Mouse (Mus musculus) spleen, adult 2 months (tissue): ENCODE results near the gene Atp5s. TPM values are rescaled to one million over a fixed set of nuclear protein-coding genes. Genes with fewer than 3 reads are reported as not detected.

Experiments used
- DNase-seq, 2 experiments: peaks; one replicate each; pipeline versions ENCODE4 v3.0.0 to v3.0.0-alpha.2; 2012 to 2021; ENCODE audit warnings: low spot score in 2 of 2, low read depth in 1 of 2
- H3K27ac ChIP-seq: fragments of 200-500 bp; 2 replicates; pipeline ENCODE4 v1.5.1; 2012; ENCODE audit warnings: low read length, inconsistent platforms; ENCODE audit not compliant: insufficient read depth
- H3K27me3 ChIP-seq: fragments of 200-500 bp; 2 replicates; pipeline ENCODE4 v1.6.1; 2012; ENCODE audit warnings: mild to moderate bottlenecking, moderate library complexity, low read length, inconsistent platforms; ENCODE audit not compliant: control insufficient read depth, insufficient read depth
- H3K36me3 ChIP-seq: fragments of 200-500 bp; 2 replicates; pipeline ENCODE4 v1.6.1; 2012; ENCODE audit warnings: mild to moderate bottlenecking, low read length, inconsistent platforms; ENCODE audit not compliant: control insufficient read depth, insufficient read depth
- H3K4me1 ChIP-seq: fragments of 200-500 bp; 2 replicates; pipeline ENCODE4 v1.6.1; 2011; ENCODE audit warnings: inconsistent platforms; ENCODE audit not compliant: control insufficient read depth, insufficient read depth, insufficient read length
- H3K4me3 ChIP-seq: fragments of 200-500 bp; 2 replicates; pipeline ENCODE4 v1.5.1; 2011; ENCODE audit warnings: mild to moderate bottlenecking, inconsistent platforms; ENCODE audit not compliant: insufficient read depth, insufficient read length; ENCODE audit errors: extremely low read depth
- CTCF ChIP-seq: fragments of 200-500 bp; IDR thresholded peaks from 2 replicates; pipeline ENCODE4 v1.5.1; 2011; ENCODE audit warnings: mild to moderate bottlenecking, inconsistent platforms; ENCODE audit not compliant: insufficient read depth, insufficient read length, insufficient replicate concordance; ENCODE audit errors: extremely low read depth
- POLR2A ChIP-seq: fragments of 200-500 bp; IDR thresholded peaks from 2 replicates; pipeline ENCODE4 v1.6.1; 2011; ENCODE audit warnings: low read depth, low read length, inconsistent platforms
- WGBS: fragments of 180-500 bp; shearing (Covaris S2); methylation state at CpG from one replicate; pipeline ENCODE4 v1.1.7; 2018; 5-methylcytosine and 5-hydroxymethylcytosine counted together
- polyA plus RNA-seq: library from polyadenylated mRNA; depleted of rRNA; stranded (reverse); fragments of >200 nt; gene quantifications from 2 replicates; pipeline ENCODE4 v1.2.3, GENCODE M21; 2012; rRNA removed

Atp5s gene
- polyA plus RNA-seq = 7.9 and 10.5 TPM in 2 replicates

DNA sequence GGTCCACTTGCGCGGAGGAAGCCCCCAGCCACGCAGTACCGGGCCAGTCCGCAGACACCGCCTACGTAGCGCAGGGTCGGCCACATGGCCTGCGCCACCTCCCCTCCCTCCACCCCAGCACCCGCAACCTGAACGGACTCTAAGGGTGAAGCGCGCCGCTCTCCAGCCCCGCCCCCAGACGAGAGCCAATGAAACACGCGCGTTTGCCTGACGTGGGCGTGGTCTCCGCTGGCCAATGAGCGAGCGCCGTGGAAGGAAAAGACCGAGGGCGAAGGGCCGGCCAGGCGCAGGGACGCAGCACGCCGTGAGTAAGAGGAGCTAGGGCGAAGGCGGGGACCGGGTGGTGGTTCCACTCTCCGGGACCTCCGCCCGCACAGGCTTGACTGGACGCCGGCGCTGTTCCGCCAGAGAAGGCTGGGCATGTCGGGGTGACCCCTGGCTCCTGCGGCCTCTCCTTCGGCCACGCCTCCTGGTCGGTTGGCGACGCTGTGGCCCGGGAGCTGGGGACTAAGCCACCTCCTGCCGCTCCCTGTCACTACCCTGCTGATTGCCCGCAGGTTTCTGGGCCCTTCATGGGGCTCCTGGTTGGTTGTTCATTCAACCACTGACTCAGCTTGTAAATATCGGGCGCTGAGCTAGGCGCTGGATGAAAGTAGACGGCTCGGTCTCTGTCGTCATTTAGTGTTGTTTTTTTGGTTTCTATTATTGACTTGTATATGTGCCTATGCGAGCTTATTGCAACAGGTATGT is at the start of gene Atp5s, which contains the start of gene L2hgdh:
Gene Atp5s (plus strand): TSS at position 240 of the 750 bp plus-strand sequence.
Gene L2hgdh (minus strand): TSS at position 163 of the 750 bp plus-strand sequence.
- Histone ChIP-seq H3K27ac (peak within 1 kb of the TSS; percentile 85), H3K27me3 (no peaks in the 10 kb centered on the region), H3K36me3 (no peaks in the 10 kb centered on the region), H3K4me1 (no peaks in the 10 kb centered on the region; the same call in 1 of the 2 replicates), H3K4me3 (peak within 1 kb of the TSS; percentile 95)
- peak; percentile 77 to 97 for DNase-seq
- under 1% methylated on average over 59 of the region's 60 CpGs for WGBS
- TF ChIP-seq POLR2A = peak; percentile 53
- TF ChIP-seq CTCF = no peak

- 93% methylated on average over 4 of the region's 4 CpGs for WGBS
Measured at GRCm38 (mm10) chr12:69676157-69676556, 48.6 kb upstream of the Atp5s start.

DNA sequence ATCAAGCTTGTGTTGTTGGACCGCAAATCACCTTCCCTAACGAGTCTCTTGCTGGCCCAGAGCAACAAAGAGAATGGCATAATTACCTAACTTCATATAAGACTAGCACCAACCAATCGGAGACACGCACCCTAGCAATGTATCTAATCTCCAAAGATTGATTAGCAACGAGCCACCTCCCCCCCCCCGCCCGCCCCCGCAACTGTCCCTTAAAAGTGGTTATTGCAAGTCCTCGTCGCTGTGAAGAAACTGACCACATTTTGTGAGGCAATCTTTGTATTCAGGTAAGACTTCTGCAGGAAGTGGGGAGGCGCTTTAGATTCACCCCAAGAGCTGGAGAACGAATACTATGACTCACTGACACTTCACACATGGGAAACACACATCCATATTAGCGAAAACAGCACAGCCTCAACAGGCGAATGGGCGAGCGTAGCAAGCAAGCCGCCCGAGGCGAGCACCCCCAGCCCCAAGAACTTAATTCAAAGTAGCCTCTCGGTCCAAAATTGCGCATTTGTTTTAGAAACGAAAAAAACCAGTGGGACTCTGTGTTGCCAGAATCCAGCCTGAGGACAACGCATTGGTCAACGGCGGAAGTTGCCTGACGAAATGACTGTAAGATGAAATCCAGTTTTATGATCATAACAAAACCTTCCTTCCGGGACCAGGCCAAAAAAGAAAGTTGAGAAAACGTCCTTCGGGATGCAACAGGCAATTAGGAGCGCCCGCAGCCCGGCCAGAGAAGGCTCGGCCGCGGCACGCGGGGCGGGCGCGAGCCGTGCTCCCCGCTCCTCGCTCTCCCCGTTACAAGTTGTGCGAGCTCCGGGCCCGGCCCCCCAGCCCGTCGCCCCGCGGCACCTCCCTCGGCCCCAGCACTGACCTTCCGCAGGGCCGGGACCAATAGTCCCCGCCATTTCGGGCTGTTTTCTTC is 43.9 kb upstream of the Atp5s start:
- Histone ChIP-seq H3K4me3 (peak overlapping the region; percentile 73), H3K4me1 (peaks cover 4% of the 10 kb centered on the region; the same call in 1 of the 2 replicates), H3K36me3 (no peaks in the 10 kb centered on the region), H3K27me3 (no peaks in the 10 kb centered on the region), H3K27ac (peak overlapping the region; percentile 88)
- no peak for TF ChIP-seq CTCF
- no peak for TF ChIP-seq POLR2A
- DNase-seq = peak; percentile 12 to 52
- 3% methylated on average over 55 of the region's 56 CpGs for WGBS

More at GRCm38 (mm10) chr12:69676157-69676556, 48.6 kb upstream of the Atp5s start:
- TF ChIP-seq POLR2A (no peak), CTCF (no peak)
- no peak overlapping the region for H3K4me3 ChIP-seq
- no peak for DNase-seq
- no peaks in the 10 kb centered on the region for H3K27me3 ChIP-seq
- H3K4me1 ChIP-seq = peaks cover 2% of the 10 kb centered on the region; the same call in 1 of the 2 replicates
- H3K36me3 ChIP-seq = no peaks in the 10 kb centered on the region
- H3K27ac ChIP-seq = no peak overlapping the region

DNA sequence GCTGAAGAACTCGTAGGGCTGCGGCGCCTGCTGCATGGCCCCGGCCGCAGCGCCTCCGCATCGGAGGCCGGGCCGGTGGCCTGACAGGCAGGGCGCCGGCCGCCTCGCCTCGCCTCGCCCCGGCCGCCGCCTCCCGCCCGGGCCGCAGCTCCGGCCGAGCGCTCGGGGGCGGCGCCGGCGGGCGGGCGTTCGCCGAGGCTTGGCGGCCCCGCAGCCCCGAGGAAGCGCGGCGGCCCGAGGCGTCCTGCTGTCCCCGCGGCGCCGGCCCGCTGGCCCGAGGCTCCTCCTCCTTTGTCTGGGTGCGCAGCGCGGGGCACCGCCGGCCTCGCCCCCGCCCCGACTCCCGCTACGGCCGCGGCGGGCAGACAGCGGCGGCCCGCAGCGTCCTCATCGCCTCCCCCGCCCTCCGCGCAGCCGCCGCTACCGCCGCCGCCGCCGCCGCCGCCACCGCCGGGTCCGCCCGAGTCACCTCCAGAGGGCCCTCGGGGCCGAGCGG is 43.1 kb upstream of the Atp5s start, which contains the start of gene Sos2:
Gene Sos2 (minus strand): TSS at position 287 of the 496 bp plus-strand sequence.
- peak in 1 of 2 experiments; percentile 50 for DNase-seq
- Histone ChIP-seq H3K4me1 (peaks cover 4% of the 10 kb centered on the region; the same call in 1 of the 2 replicates), H3K27ac (peak within 1 kb of the TSS; percentile 88), H3K36me3 (no peaks in the 10 kb centered on the region), H3K27me3 (no peaks in the 10 kb centered on the region), H3K4me3 (peak within 1 kb of the TSS; percentile 73)
- no peak for TF ChIP-seq CTCF
- TF ChIP-seq POLR2A = no peak
- 3% methylated on average over 84 of the region's 85 CpGs for WGBS

DNA sequence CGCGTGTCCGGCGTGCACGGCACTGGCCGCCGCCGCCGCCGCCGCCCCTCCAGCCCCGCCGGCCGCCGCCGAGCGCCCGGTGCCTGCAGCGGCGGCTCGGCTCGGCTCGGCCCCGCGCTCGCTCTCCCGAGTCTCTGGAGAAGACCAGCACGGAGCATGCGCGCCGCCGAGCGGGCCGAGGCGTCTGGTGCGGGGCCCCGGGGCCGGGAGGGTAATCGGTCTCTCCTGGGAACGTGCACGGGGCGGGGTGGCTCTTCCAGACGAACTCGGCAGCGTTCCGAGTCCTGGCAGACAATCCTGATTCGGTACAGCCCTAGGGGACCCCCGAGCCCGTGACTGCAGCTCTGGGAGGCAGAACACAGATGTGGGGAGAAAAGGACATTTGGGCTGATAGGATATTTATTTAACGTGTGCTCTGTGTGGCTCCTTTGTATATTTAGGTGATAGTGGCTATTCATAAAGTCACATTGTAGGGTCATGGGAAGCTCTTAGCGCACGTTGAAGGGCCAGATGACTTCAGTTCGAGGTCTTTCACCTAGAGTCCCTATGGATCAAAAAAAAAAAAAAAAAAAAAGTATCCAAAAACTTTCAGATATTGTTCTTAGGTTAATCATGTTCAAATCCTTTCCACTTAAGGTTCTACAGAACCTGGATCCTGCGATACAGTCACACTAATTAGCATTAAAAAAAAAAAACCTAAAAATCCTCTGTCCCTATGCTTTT is 42.5 kb upstream of the Atp5s start:
- Histone ChIP-seq H3K27me3 (no peaks in the 10 kb centered on the region), H3K36me3 (no peaks in the 10 kb centered on the region), H3K27ac (peak overlapping the region; percentile 88), H3K4me1 (peaks cover 4% of the 10 kb centered on the region; the same call in 1 of the 2 replicates), H3K4me3 (peak overlapping the region; percentile 73)
- TF ChIP-seq POLR2A (no peak), CTCF (no peak)
- under 1% methylated on average over 50 of the region's 54 CpGs for WGBS
- peak in 1 of 2 experiments; percentile 69 for DNase-seq
